Mouse (Mus musculus) adrenal gland, adult (tissue): Measurements from ENCODE around the gene Adgrf2.
A peak's percentile ranks its signal among the peaks of the same experiment; 100 is the strongest.

Experiments
- DNase-seq, 2 experiments: peaks; one replicate each; pipeline ENCODE4 v3.0.0; 2022 to 2023; ENCODE audit warnings: low spot score in 1 of 2; ENCODE audit not compliant: inconsistent age in 2 of 2

Adgrf2 gene

DNA sequence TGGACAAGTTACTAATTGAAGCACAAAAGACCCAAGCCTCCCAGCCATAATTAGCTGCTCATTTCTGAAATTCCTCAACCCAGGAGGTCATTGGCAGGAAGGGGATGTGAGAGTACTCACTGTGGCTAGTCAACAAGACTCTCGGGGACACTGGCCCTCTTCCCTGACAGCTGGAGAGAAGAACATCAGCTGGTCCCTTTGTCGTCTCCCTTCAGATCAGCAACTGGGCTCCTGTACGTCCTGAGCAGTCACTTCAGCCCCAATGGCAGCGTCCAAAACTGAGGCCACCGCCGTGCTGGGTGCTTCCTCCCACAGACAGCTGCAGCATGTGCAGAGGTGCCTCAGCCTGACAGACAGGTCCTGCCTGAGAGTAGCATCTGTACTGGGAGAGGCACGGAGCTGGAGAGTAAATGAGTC is at the start of gene Adgrf2:
Adgrf2 (minus strand) TSS at position 379 of the 417 bp plus-strand sequence.
- DNase-seq, result no peak

DNA sequence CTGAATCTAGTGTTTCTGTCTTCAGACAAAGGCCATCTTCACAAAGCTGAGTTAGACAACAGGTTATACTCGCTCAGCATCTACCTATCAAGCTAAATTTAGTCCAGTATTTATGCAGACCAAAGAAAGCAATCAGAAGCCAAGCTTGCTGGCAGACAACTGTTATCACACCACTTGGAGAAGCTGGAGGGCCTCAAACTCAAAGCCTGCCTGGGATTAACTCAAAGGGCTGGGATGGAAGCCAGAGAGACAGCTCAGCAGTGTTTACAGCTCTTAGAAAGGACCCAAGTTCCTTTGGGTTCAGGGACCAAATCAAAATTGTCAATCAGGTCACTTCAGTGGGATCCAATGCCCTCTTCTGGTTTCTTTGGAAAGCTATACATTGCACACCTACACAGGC is 48.8 kb upstream of the Adgrf2 start:
- DNase-seq, result no peak

DNA sequence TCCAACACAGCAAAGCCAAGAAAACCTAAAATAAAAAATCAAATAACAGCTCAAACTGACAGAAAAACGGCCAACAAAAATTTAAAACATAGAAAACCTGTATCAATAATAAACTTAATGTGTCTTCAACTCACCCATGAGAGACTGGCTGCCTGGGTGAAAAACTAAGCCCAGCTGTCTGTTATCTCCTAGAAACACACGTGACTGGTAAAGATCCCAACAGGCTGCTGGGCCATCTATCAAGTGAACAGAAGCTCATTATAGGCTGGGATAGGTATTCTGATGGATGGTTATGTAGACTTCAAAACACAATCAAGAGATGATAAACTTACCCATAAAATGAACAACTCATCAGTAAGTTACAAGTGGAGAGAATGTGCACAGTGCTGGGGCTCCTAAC is 47.7 kb upstream of the Adgrf2 start:
- DNase-seq, result no peak

DNA sequence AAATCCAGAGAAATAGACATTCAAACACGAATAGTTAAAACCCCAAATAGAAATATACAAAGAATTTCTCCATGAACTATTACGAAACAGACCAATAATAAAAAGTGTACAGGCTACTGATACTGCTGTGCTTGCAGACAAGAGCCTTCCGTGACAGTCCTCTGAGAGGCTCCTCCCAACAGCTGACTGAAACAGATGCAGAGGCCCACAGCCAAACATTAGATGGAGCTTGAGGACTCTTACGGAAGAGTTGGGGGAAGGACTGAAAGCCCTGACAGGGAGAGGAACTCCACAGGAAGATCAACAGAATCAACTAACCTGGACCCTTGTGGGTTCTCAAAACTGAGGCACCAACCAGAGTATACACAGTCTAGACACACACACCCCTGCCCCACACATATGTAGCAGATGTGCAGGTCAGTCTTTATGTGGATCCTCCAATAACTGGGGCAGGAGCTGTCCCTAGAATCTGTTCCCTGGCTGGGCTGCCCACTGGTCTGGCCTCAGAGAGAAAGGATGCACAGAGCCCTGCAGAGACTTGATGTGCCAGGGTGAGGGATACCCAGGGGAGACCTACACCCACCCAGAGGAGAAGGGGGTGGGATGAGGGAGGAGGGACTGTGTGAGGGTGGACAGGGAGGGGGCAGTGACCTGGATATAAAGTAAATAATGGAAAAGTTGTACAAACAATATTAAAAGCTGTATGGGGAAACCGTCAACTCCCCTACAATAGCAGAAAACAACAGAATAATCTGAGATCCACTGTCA is 46.9 kb upstream of the Adgrf2 start:
- DNase-seq, result no peak

DNA sequence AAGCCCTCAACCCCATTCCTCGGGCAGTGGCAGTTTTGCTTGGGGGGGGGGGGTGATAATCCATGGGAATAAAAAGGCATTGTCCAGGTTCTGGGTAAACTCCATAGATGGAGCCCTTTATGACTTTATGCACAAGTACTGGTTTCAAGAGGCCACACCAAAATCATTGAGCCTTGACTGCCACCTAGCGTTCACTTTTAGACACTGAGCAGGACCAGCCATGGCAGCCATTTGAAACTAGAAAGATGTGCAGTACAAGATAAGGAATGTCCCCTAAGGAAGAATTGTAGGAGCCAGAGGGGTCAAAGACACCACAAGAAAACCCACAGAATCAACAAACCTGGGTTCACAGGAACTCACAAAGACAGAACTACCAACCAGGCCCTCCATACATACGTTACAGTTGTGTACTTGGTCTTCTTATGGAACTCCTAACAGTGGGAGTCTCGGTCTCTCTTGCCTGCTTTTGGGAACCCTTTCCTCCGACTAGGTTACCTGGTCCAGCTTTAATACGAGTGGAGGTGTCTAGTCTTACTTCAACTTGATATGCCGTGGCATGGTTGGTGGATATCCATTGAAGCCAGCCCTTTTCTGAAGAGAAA is 40.3 kb upstream of the Adgrf2 start:
- DNase-seq, result peak; percentile 50 to 90

DNA sequence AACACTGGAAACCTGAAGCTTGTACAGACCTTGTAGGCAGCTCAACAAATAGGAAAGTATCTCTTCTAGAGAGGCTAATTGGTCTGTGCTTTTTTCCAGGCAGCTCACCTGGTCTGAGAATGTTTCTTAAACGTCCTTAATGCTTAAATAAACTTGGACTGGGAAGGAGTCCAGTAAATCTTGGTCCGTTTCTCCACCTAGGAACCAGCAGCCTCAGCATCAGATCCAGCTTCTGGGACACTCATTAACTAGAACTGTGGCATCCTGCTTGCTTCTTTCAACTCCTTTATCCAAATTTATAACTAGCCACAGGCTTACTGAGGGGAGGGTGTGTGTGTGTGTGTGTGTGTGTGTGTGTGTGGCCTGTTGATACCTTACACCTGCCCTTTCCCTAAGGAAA is 11.8 kb upstream of the Adgrf2 start:
- no peak for DNase-seq

DNA sequence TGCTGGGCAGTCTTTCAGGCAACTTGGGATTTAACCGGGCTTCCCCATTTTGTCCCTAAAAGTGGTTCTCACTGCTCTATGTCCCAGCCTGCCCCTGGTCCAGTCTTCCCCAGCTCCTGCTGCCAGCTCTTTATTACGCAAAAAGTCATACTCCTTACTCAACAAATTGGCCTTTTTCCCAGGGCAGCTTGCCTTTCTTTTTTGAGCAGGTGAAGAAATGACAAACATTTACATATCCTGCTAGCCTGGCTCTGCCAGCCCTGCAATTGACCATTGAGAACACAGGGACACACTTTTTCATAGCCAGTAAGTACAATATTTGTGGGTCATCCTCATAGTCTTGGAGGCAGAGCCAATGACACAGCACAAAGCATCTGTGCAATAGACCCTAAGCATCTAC is 10.2 kb upstream of the Adgrf2 start:
- DNase-seq, result peak; percentile 8 to 91

DNA sequence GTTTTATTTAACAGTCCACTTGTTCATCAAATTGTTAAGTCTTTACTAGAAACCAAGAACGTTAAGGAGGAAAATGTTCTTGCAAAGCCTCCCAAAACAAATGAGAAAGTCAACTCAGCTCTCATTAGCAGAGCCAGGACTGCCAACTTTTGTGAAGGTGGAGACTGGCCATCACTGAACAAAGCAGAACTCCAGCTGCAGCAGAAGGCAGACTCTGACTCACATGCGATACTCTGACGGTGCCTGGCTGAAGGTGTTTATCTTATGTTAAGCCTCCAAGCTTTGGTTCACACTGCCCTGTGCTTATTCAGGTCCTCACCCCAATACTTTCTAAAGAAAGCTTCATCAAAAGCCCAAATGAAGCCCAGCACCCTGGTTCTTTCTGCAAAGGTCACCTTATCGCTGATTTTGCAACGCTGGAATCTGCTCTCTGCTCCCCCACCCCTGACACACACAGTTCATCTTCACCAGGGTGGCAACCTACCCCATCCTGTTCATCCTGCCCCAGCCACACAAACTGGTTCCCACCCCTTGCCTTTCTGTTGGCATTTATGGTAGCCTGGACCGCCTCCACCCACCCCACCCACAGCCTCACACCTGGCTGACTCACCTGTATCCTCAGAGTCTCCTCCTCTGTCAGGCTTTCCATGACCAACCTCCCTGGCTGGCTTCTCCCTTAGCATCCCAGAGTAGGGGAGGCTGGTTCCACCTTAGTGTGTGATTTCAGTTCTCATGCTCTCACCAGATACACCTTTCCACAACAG is 3.9 kb upstream of the Adgrf2 start:
- no peak for DNase-seq

DNA sequence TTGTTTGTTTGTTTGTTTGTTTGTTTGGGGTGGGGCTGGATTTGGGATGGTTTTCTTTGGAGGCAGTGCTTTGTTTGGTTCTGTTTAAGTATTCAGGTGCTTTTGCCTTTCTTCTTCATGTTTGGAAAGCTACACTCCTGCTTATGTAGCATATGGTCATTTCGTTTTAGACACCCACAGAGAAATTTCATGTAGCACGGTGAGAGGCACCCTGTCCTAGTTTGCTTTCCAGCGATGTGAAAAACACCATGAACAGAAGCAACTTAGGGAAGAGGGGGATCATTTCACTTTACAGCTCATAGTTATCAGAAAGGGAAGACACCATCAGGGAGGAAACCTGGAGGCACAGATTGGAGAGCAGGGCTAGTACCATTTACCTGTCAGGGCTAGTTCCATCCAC is 844 bp upstream of the Adgrf2 start:
- no peak for DNase-seq

DNA sequence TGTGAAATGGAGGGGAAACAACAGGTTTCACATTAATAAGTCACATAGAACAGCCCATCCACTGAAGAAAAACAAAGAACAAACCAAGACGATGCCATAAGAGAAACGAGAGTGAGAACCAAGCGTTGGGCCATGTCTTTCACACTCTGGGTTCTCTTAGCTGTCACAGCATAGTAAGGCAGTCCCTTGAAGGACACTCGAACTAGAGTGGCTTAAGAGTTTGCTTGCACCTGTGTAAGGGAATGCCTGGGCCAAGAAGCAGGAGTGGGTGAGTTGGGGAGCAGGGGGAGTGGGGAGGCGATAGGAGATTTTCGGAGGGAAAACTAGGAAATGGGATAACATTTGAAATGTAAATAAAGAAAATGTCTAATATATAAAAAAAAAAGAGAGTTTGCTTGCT is 3.2 kb downstream of the Adgrf2 start:
- DNase-seq, result no peak

DNA sequence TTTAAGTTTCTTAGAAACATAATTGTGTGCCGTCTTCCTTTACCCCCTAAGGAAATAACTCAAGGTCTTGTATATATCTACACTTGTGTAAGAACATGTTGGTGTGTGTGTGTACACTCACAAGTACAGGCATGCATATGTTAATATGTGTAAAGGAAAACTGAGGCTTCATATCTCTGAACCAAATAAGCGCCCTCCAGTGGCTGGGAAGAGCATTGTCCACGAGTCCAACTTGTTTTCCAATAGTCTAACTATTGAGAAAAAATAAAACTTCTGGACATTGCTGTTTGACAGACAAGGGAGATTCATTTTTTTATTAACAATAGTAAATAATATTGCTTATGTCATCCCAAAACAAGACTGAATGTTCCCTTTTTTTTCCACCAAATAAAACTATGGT is 24.8 kb downstream of the Adgrf2 start:
- peak in 1 of 2 experiments; percentile 34 for DNase-seq

DNA sequence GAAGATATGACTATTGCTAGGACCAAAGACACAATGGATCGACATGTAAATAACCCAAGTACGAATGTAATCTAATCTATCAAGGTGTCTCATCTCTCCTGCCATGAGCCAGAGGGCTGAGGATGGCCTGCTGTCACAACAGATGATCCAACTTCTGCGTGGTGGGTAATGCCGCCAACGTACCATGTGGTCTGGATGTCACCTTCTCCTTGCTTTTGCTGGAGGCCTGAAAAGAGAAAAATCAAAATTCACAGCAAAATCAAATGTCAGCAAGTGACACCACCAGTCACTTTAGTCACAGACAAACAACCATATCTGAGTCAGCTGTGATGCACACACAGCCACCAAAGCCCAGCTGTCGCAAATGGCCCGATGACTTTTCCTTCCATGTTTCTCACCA is 27.0 kb downstream of the Adgrf2 start:
- DNase-seq, result no peak

DNA sequence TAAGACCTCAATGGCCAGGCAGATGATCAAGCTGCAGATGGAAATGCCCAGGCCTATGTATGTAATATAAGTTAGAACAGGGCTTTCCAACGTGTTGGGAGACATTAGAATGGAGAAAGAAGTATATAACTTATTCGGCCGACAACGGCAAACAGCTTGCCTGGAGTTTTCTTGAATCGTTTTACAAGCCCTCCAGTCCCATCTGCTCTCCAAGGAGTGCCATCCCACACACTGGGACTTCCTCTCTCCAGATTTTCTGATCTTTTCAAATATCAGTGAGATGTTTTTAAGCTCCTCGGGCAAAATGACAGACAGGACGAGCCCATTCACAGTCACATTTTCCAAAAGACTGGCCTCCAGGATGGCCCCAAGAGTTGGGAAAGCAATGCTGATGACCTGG is 31.3 kb downstream of the Adgrf2 start:
- no peak for DNase-seq

DNA sequence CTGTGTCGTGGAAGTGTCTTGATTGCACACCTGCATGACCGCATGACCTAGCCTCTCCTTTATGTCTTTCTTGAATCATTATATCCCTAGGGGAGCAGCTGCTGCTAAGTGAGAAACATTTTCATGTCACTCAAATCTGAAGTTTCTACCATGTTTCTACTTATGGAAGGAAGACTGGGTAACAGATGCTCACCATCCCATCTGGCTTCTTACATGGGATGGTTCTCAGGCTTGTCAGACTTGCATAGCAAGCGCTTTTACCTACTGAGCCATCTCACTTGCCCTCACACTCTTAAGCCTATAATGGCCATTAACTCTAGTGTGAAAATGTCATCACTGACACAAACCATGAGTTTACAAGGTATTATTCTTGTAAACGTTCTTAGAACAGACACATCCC is 36.4 kb downstream of the Adgrf2 start:
- DNase-seq, result no peak

DNA sequence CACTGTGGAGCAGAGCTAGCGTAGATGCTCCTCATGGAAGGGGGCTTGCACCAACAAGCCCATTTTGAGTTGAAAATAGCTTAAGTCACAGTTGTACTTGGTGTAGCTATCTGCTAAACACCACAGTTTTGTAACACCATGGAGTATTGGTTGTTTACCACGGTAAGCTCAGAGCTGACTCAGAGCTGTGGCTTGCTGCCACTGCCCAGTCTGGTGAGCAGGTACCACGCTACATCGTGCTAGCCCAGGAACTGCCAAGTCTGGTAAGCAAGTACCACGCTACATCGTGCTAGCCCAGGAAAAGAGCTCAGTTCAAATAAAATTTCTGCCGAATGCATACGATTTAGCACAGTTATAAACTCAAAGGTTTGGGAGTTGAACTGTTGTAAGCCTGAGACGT is 39.8 kb downstream of the Adgrf2 start:
- no peak for DNase-seq

DNA sequence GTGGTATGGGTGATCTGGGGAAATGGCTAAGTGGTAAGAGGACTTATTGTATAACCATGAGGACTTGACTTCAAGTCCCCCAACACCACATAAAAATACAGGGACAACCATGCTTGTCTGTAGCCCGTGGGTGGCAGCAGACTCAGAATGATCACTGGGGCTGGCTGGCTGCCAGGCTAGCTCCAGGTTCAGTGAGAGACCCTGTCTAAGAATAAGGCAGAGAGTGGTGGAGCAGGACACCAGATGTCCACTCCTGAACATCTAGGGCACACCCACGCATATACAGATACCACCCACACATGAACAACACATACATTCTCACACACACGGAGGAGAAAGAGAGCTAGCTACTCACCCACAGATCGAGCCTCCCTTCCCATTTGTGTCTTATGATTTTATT is 47.2 kb downstream of the Adgrf2 start:
- no peak for DNase-seq

DNA sequence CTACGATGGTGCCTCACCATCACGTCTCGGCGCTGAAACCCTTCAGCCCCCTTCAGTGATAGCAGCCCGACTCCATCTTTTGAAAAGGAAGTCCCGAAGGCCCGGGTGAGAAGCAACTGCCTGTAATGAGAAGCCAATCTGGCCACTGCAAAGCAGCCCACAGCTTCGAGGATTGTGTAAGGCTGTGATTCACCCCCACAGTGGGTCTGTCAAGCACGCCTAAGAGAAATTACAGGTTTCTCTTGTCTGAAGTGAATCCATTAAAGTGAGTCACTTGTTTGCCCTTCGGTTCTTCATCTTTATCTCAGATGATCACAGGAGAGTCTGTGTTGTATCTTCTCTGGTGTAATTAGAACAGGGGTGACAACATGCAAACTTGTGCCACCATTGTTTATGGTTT is 49.8 kb downstream of the Adgrf2 start, which contains the start of gene Adgrf4:
Adgrf4 (minus strand) TSS at position 149 of the 400 bp plus-strand sequence.
- DNase-seq, result peak in 1 of 2 experiments; percentile 43

DNA sequence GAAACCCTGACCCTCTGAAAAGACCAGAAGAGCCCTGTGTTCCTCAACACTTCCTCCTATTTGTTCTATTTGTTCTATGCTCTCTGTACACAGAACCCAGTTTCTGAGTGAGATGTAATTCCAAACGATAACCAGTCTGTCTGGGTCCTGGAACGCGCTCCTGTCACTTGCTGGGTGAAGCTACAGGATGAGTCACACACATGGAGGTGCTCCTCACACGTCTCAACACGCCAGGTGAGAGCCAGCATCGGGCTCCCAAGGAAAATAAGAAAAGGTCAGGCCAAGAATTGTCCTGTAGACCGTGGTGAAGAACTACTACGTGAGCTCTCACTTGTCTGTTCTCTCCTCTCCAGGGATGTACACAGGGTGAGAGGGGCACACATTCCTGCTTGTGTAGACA is 51.4 kb downstream of the Adgrf2 start:
- DNase-seq, result no peak
